Mouse (Mus musculus) heart, postnatal 36 days (tissue): ENCODE measurements at regions not wholly inside any gene's neighbourhood (a gene's known extent, or its start where the extent isn't known, plus 50 kb on each side); places are given as distances from the start of the nearest gene placed in this dataset.
"Not testable (repeated sequence)": the region's sequence is repeated elsewhere in the genome, so short reads cannot be mapped to it uniquely, and the experiment has no call there.

Experiments used
- DNase-seq, 2 experiments: peaks; one replicate each; pipeline ENCODE4 v3.0.0; 2021 to 2022
- intact Hi-C: fragments of 180-260 bp; cut with DNase I; formaldehyde crosslinking; loops from one replicate; pipeline ENCODE4 v1.15.1; 2025

DNA sequence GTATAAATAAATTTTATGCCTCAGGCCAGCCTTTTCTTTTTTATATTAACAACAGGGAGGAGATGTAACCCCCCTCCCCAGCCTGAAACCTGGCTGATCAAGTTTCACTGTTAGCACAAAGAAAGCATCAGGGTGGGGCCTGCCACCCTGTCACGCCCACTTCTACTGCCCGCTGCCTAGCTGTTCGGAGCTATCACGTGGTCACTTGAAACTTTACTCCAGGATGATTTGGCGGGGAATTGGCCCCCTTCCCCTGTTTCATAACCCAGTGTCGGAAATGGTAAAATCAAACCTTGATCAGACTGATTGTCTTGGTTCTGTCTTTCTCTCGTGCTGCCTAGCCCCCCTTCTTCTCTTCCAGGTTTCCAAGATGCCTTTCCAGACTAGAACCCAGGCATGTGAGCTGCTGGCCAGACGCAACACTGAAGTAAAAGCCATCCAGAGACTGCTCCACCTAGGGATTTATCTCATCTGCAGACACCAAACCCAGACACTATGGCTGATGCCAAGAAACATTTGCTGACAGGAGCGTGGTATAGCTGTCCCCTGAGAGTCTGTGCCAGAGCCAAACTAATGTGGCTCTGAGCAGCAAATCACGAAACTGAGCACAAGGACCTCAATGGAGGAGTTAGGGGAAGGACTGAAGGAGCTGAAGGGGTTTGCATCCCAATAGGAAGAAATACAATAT lies 1386.6 kb upstream of the 1700008P02Rik start:
- intact Hi-C loops = no loop called here
- no peak for DNase-seq

GRCm38 (mm10) chr3:8006273-8006672 lies 1386.0 kb upstream of the 1700008P02Rik start:
- intact Hi-C loops = no loop called here
- no peak for DNase-seq

DNA sequence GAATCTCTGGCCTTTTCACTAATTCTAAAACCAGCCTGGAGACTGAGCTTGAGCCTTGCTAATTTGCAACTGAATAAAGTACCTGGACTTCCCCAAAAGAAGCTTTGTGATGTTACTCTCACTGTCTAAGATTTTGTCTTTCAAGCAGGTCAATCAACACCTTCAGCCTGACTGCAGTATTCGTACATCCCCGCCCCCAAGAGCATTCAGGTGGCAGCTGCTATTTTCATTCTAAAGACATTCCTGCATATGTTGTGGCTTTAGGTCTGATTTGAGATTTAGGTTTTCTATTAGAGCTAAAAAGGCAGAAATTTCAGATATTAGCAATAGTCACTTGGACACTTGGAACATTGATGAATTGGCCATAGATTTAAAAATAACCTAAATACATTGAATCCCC lies 1385.4 kb upstream of the 1700008P02Rik start:
- intact Hi-C loops, DNase-seq: not testable (repeated sequence)

GRCm38 (mm10) chr3:8004271-8004670 lies 1384.0 kb upstream of the 1700008P02Rik start:
- intact Hi-C loops = no loop called here
- no peak for DNase-seq

DNA sequence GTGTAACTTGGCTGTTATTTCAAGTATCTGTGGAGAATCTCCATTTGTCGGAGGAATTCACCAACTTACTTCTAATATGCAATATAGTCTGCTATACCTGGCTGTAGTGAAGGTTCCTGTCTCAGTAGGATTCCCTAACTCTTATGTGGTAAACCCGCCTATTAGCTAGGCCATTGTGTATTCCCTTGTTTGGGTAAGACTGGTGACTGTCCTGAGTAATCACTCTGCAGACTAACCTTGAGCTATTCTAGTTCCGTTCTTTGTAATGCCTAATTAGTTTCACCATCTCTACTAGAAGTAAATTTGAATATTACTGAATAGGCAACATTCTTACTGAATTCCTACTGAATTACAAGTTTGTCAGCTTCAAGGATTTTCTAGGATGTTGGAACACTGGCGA lies 1380.8 kb upstream of the 1700008P02Rik start:
- intact Hi-C loops = no loop called here
- no peak for DNase-seq

DNA sequence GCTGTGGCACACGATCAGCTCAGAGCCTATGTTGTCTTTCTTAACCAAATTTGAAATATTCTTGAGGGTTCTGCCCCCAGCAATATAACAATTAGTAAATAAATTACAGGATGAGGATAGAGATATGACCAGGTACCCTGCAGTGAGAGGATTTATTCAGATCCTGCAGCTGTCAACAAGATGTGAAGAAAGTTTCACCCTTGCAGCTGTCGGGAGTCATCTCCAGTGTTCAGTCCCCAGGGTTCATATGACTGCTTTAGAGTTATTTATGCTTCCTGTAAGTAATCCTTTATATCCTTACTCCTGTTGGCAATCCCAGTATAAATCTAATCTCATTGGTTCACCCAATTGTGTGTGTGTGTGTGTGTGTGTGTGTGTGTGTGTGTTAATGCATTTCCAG lies 1372.1 kb upstream of the 1700008P02Rik start:
- DNase-seq = no peak
- intact Hi-C loops = no loop called here

DNA sequence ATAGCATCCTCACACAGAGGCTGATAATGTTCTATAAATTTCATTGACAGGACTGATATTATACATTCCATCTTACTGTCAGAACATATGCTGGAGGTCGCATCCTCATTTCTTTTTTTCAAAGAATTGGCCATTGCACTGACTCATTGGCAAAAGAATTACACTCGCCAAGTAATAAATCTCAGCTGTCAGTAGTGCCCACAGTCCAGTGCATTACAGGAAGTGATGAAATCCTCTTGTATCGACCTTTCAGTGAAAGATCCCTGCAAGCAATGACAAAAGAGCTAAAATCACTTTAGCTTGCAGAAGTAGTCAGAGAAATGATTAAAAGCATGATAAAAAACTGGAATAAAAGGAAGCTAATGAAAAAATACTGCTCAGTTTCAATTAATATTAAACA lies 1353.0 kb upstream of the 1700008P02Rik start:
- no peak for DNase-seq
- intact Hi-C loops = no loop called here

GRCm38 (mm10) chr3:7953911-7954310 lies 1333.7 kb upstream of the 1700008P02Rik start:
- intact Hi-C loops = no loop called here
- DNase-seq = no peak

DNA sequence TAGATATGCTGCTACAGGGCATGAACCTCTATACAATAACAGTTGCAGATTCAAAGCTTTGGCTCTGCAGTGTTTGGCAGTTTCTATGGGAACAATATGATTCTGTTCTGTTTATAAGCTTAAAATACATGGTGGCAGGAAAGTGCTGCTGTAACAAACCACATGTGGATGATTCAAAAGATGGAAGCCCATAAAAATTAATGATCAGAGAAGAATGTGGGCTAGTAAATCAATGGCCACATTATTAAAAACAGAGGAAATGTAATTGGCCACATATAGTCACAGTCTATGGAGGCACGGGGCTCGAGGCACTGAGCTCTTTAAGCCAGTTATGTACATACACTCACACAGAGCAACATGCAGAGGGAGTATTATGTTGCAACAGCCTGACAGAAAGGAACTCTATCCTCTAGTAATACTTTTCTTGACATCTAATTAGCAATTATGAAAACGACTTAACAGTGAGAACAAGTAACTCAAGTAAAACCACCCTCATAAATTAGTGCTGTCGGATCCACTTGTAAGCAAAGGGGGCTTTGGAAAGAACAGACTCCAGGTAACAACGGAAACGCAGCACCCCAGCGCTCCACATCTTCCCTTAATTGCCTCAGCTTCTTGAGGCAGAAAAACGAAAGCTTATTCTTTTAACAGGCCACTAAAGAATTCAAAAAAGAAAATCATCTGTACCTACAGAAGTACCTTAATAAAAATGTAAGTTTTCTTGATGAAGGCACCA lies 1323.6 kb upstream of the 1700008P02Rik start:
- no peak for DNase-seq
- intact Hi-C loops = no loop called here
